In the genomic region with DNA sequence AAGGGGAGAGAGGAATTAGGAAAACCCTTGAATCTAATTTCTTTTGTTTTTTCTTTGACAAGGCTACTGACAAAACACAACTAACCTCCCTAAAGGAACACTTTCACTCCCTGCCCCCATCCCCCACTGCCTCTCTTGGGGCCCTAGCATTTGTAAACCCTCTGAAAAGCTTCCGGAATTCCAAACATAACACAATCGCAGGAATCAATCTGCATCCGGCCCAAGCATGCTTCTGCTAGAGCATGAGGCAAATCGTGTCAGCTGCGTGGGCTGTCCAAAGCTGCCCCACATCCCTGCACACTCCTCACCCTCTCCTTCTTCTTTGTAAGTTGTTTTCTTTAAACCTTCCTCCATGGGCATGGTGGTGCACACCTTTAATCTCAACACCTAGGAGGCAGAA, we compare ENCODE assay signal across 12 mouse cellular contexts. TPM values are rescaled to one million over a fixed set of nuclear protein-coding genes. Genes with fewer than 3 reads are reported as not detected.
A peak's percentile ranks its signal among the peaks of the same experiment; 100 is the strongest.
DNase-seq lines count a peak whose midpoint lies in the region; ATAC-seq lines count a peak whose summit lies in the region.
"Had no signal": no experiment of that assay in that cellular context is flagged by ENCODE, and none has a peak within 500 bp of the region (broad histone marks: within the 10 kb centered on the region; RNA-seq: fewer than 3 reads in every experiment).

No protein-coding gene starts in this region.

- H3K36me3 ChIP-seq in liver, embryonic 11.5 days (ENCODE audit: control insufficient read depth, insufficient read depth, low read length), result no peaks in the 10 kb centered on the region
- H3K36me3 ChIP-seq in heart, embryonic 10.5 days, result no peaks in the 10 kb centered on the region
- no peaks in the 10 kb centered on the region for H3K36me3 ChIP-seq in stomach, embryonic 14.5 days (ENCODE audit: control insufficient read depth, insufficient read depth, low read length)
- H3K36me3 ChIP-seq: liver, embryonic 15.5 days had no signal

- no peak overlapping the region for H3K4me2 ChIP-seq in liver, embryonic 11.5 days
- no peak overlapping the region for H3K4me2 ChIP-seq in stomach, embryonic 14.5 days (replicated peaks; ENCODE audit: low read depth, low read length)
- H3K4me2 ChIP-seq: liver, embryonic 15.5 days had no signal

- DNase-seq in liver, result peak; percentile 18
- DNase-seq in liver, embryonic 11.5 days (ENCODE audit: low spot score), result no peak
- DNase-seq in heart, embryonic 10.5 days (ENCODE audit: low spot score), result no peak
- peak; percentile 80 for DNase-seq in kidney, postnatal 10 days
- DNase-seq in layer of hippocampus, postnatal 10 days (ENCODE audit: low spot score in 2 of 2), result no peak
- DNase-seq in adrenal gland, postnatal 25 days, result no peak
- no peak for DNase-seq in cerebellum, postnatal 10 days
- DNase-seq: cerebellum, adult 8-10 months; right cerebral cortex, postnatal 14 days; thymus, postnatal 25 days had no signal

- H3K4me1 ChIP-seq in liver, embryonic 11.5 days (replicated peaks; ENCODE audit: control insufficient read depth, insufficient read depth, low read length), result no peaks in the 10 kb centered on the region
- peaks cover 8% of the 10 kb centered on the region for H3K4me1 ChIP-seq in heart, embryonic 10.5 days
- H3K4me1 ChIP-seq in stomach, embryonic 14.5 days (ENCODE audit: control insufficient read depth, insufficient read depth, low read length), result peaks cover 3% of the 10 kb centered on the region
- H3K4me1 ChIP-seq: liver, embryonic 15.5 days had no signal

- no peak for ATAC-seq in liver, embryonic 11.5 days (replicated peaks; ENCODE audit: low FRiP score)
- ATAC-seq in stomach, embryonic 14.5 days (ENCODE audit: insufficient number of reproducible peaks, insufficient read depth, low FRiP score, low read depth), result peak; percentile 36; the same call in 1 of the 2 replicates

- no peaks in the 10 kb centered on the region for H3K9me3 ChIP-seq in liver, embryonic 11.5 days (ENCODE audit: control insufficient read depth, low read length)
- peaks cover 5% of the 10 kb centered on the region; the same call in 1 of the 2 replicates for H3K9me3 ChIP-seq in heart, embryonic 10.5 days
- H3K9me3 ChIP-seq in stomach, embryonic 14.5 days (ENCODE audit: control insufficient read depth, low read depth, low read length), result no peaks in the 10 kb centered on the region; the same call in 1 of the 2 replicates
- H3K9me3 ChIP-seq: liver, embryonic 15.5 days had no signal

- no peak overlapping the region for H3K4me3 ChIP-seq in liver, embryonic 11.5 days (ENCODE audit: low read depth, low read length)
- no peak overlapping the region for H3K4me3 ChIP-seq in heart, embryonic 10.5 days
- no peak overlapping the region for H3K4me3 ChIP-seq in stomach, embryonic 14.5 days (ENCODE audit: low read depth, low read length)
- H3K4me3 ChIP-seq: liver, embryonic 15.5 days had no signal

- H3K27ac ChIP-seq in liver, embryonic 11.5 days (ENCODE audit: low read depth, low read length), result no peak overlapping the region
- 0 out of 2 replicates have a peak overlapping the region, but pooled peaks have one; percentile 10 for H3K27ac ChIP-seq in heart, embryonic 10.5 days
- peak overlapping the region; percentile 58; the same call in 1 of the 2 replicates for H3K27ac ChIP-seq in stomach, embryonic 14.5 days (ENCODE audit: low read length)
- H3K27ac ChIP-seq: liver, embryonic 15.5 days had no signal

- H3K9ac ChIP-seq in liver, embryonic 11.5 days (ENCODE audit: low read depth, low read length), result no peak overlapping the region
- no peak overlapping the region for H3K9ac ChIP-seq in stomach, embryonic 14.5 days (replicated peaks; ENCODE audit: low read depth, low read length)
- H3K9ac ChIP-seq: liver, embryonic 15.5 days had no signal

- WGBS in liver, embryonic 11.5 days, result 46% methylated on average over 5 of the region's 5 CpGs
- WGBS in heart, embryonic 10.5 days, result 38% methylated on average over 5 of the region's 5 CpGs
- 16% methylated on average over 5 of the region's 5 CpGs for WGBS in stomach, embryonic 14.5 days

- no peaks in the 10 kb centered on the region for H3K27me3 ChIP-seq in liver, embryonic 11.5 days (replicated peaks; ENCODE audit: control insufficient read depth, insufficient read depth, low read length)
- peaks cover 5% of the 10 kb centered on the region for H3K27me3 ChIP-seq in heart, embryonic 10.5 days (ENCODE audit: insufficient read depth, poor library complexity, severe bottlenecking)
- no peaks in the 10 kb centered on the region for H3K27me3 ChIP-seq in stomach, embryonic 14.5 days (ENCODE audit: control insufficient read depth, insufficient read depth, low read length)
- H3K27me3 ChIP-seq: liver, embryonic 15.5 days had no signal

RNA-seq across cellular contexts. Expression of a gene that starts 4.9 kb away (rescaled TPM):
- polyA plus RNA-seq in liver, embryonic 11.5 days (2014; fragmentation: Nextera tagmentation; extraction: Ambion mirVana), result 0.16 and 0.40 TPM in 2 replicates
- polyA plus RNA-seq in heart, embryonic 10.5 days (2016; fragmentation: Nextera tagmentation; extraction: Ambion mirVana), result 0.79 and 1.0 TPM in 2 replicates
- polyA plus RNA-seq in stomach, embryonic 14.5 days (2014; fragmentation: Nextera tagmentation; extraction: Ambion mirVana), result 4.7 and 5.4 TPM in 2 replicates
- total RNA-seq in layer of hippocampus, postnatal 10 days (2021), result 1 to 10 TPM; 5.7 to 6.6 TPM
- 3.9 and 5.0 TPM in 2 replicates for total RNA-seq in adrenal gland, postnatal 25 days (2021)

Comparison
In these comparisons a context has a peak if more than half of its experiments do, and no peak if none do; other contexts are left out.
1. DNase-seq: peak in liver (single experiment) and kidney, postnatal 10 days (single experiment); none in liver, embryonic 11.5 days (single experiment), heart, embryonic 10.5 days (single experiment), layer of hippocampus, postnatal 10 days (0 of 2), adrenal gland, postnatal 25 days (single experiment) and cerebellum, postnatal 10 days (0 of 2).